Mouse (Mus musculus): ENCODE results near the gene Nfia. TPM values are rescaled to one million over a fixed set of nuclear protein-coding genes. Genes with fewer than 3 reads are reported as not detected.

Nfia gene
- polyA plus RNA-seq, 2 experiments = 51.9 to 71.2 TPM

DNA sequence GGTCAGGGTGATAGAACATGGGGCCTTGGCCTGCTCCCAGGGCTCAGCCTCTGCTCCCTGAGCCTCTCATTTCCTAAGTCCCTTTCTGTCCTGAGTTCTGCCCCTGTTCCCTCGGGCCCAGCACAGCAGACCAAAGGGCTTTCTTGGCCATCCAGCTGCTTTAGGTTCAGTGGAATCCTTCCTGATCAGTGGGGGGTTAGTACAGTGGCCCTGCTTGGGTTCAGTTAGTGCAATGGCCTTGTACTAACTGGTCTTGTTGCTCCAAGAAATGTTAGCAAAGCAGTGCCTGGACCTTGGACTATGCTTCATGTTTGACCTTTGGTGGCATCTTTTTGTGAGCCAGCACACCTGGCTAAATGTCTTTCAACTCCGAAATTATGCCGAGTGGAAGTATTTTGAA lies 66.1 kb downstream of the Nfia start:
- peaks cover 47% of the 10 kb centered on the region for H3K4me1 ChIP-seq (ENCODE audit: control insufficient read depth, insufficient read depth, low read length)
- WGBS = 52% methylated on average over 3 of the region's 3 CpGs

DNA sequence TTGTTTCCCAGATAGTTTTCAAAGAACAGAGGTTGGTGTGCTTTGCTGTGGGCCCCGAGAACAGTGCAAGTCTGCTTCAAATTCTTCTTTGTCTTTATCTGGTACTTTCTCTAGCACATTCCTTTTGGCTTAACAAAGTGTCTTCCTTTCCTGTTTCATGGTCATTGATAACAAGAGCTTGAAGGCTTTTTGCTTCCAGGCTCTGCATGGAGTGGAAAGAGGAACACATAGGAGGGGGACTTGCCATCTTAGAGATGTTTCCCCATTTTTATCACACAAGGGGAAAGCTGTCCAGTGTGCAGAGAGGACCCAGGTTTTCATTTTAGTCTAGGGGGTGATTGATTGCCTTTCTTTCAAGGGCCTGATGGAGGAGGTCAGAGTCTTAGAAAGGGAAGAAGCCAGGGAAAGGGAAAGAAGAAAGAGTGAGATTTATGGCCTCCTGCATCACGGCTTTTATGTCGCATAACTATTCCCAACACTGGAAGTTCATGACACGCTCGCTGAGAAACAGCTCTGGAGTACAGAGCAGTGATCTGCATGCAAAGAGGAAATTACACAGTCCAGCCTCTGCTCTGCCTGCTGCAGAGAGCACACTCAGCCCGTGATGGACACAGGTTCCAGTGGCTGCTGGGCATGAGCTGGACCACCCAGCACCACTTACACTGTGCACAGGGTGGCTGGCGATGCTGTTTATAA lies 67.0 kb downstream of the Nfia start:
- Histone ChIP-seq H3K9ac (ENCODE audit: low read depth, low read length, severe bottlenecking) (no peak overlapping the region), H3K9me3 (ENCODE audit: control insufficient read depth, low read length) (no peaks in the 10 kb centered on the region), H3K27ac (replicated peaks; ENCODE audit: low read depth, low read length) (0 out of 2 replicates have a peak overlapping the region, but pooled peaks have one; percentile 7), H3K36me3 (ENCODE audit: control insufficient read depth, insufficient read depth, low read length) (no peaks in the 10 kb centered on the region; the same call in 1 of the 2 replicates), H3K4me2 (replicated peaks; ENCODE audit: low read depth, low read length, severe bottlenecking) (no peak overlapping the region), H3K4me1 (ENCODE audit: control insufficient read depth, insufficient read depth, low read length) (peaks cover 52% of the 10 kb centered on the region), H3K4me3 (replicated peaks; ENCODE audit: low read length) (no peak overlapping the region), H3K27me3 (ENCODE audit: control insufficient read depth, insufficient read depth, low read length) (no peaks in the 10 kb centered on the region)
- DNase-seq (ENCODE audit: low spot score) (no peak), ATAC-seq (ENCODE audit: low FRiP score, low read depth) (no peak)
- WGBS = 24% methylated on average over 7 of the region's 7 CpGs
- TF ChIP-seq POLR2A (IDR thresholded peaks at IDR 0.05; ENCODE audit: borderline replicate concordance, extremely low read depth, insufficient read depth, insufficient read length) = no peak

More for the DNA sequence above, 66.1 kb downstream of the Nfia start:
- DNase-seq (ENCODE audit: low spot score) = no peak
- H3K4me3 ChIP-seq (replicated peaks; ENCODE audit: low read length) = no peak overlapping the region
- H3K9ac ChIP-seq (ENCODE audit: low read depth, low read length, severe bottlenecking) = no peak overlapping the region
- no peak overlapping the region for H3K27ac ChIP-seq (replicated peaks; ENCODE audit: low read depth, low read length)
- H3K9me3 ChIP-seq (ENCODE audit: control insufficient read depth, low read length) = no peaks in the 10 kb centered on the region
- no peaks in the 10 kb centered on the region for H3K27me3 ChIP-seq (ENCODE audit: control insufficient read depth, insufficient read depth, low read length)
- no peak for TF ChIP-seq POLR2A (IDR thresholded peaks at IDR 0.05; ENCODE audit: borderline replicate concordance, extremely low read depth, insufficient read depth, insufficient read length)
- no peak overlapping the region for H3K4me2 ChIP-seq (replicated peaks; ENCODE audit: low read depth, low read length, severe bottlenecking)
- ATAC-seq (ENCODE audit: low FRiP score, low read depth) = no peak
- H3K36me3 ChIP-seq (ENCODE audit: control insufficient read depth, insufficient read depth, low read length) = no peaks in the 10 kb centered on the region; the same call in 1 of the 2 replicates

DNA sequence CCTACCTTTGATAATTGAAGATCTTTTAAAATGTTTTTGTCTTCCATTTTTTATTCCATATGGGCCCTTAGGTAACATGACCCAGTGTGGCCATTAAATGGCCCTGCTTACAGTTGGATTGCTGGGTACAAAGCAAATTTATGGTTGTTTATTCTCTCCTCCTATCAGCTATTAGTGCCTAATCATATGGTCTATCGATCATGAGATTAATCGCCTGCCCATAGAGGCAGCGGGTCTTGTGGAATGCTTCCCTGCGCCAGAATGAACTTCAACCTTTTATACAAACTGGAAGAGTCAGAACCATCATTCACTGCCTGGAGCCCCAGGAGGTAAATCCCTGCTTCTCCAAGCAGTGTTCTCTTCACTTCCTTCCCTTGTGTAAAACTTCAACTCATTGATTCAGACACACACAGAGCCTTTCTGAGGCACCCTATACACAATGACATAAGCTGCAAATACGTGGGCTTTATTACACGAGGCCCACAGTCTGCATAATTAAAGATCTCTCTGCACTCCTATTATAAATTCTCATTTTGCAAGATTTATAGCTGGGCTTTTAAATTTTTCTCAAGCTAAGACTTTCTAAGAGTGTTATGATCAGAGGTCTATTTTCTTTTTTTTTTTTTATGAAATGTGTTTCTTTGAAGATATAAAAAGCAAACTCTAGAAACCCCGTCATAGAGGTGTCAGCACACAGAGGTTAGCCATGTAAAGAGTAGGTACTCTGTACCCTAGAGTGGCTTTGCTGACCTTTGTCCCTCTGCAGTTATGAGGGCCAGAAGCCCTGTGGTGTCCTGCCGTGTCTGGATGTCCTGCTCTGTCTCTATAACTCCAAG lies 67.9 kb downstream of the Nfia start:
- 57% methylated on average over 8 of the region's 8 CpGs for WGBS
- no peak for DNase-seq (ENCODE audit: low spot score)
- H3K27ac ChIP-seq (replicated peaks; ENCODE audit: low read depth, low read length) = no peak overlapping the region

DNA sequence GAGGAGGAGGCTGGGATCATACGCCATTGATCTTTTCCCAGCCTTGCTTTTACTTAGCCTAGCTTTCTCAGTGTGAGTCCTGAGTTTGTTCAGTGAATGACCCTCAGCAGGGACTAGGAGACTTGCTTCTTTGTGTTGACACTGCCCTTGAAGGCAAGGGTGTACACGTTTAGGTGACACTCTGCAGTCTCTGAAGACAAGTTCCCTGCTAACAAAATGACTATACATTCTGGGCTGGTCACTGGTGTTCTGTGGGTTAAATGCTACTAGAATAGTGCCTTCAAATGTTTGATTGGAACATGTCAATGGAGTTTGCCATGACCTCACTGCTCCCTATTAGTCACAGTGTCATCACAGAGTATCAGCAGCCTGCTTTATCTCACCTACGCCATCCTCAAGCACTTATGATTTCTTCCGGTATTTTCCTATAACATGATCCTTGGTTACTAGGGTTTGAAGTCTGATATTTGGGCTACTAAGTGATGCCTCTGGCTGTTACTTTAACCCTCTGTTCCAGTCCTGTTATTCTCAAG lies 68.6 kb downstream of the Nfia start:
- DNase-seq (ENCODE audit: low spot score) (no peak), ATAC-seq (ENCODE audit: low FRiP score, low read depth) (no peak)
- no peak overlapping the region for H3K4me2 ChIP-seq (replicated peaks; ENCODE audit: low read depth, low read length, severe bottlenecking)
- H3K4me1 ChIP-seq (ENCODE audit: control insufficient read depth, insufficient read depth, low read length) = peaks cover 55% of the 10 kb centered on the region
- no peak for TF ChIP-seq POLR2A (IDR thresholded peaks at IDR 0.05; ENCODE audit: borderline replicate concordance, extremely low read depth, insufficient read depth, insufficient read length)
- WGBS = 75% methylated on average over 4 of the region's 4 CpGs
- no peak overlapping the region for H3K9ac ChIP-seq (ENCODE audit: low read depth, low read length, severe bottlenecking)
- H3K4me3 ChIP-seq (replicated peaks; ENCODE audit: low read length) = no peak overlapping the region
- H3K27ac ChIP-seq (replicated peaks; ENCODE audit: low read depth, low read length) = no peak overlapping the region
- no peaks in the 10 kb centered on the region; the same call in 1 of the 2 replicates for H3K36me3 ChIP-seq (ENCODE audit: control insufficient read depth, insufficient read depth, low read length)
- no peaks in the 10 kb centered on the region for H3K27me3 ChIP-seq (ENCODE audit: control insufficient read depth, insufficient read depth, low read length)
- H3K9me3 ChIP-seq (ENCODE audit: control insufficient read depth, low read length) = no peaks in the 10 kb centered on the region

More for the DNA sequence above, 67.9 kb downstream of the Nfia start:
- Histone ChIP-seq H3K9me3 (ENCODE audit: control insufficient read depth, low read length) (no peaks in the 10 kb centered on the region), H3K4me2 (replicated peaks; ENCODE audit: low read depth, low read length, severe bottlenecking) (no peak overlapping the region), H3K27me3 (ENCODE audit: control insufficient read depth, insufficient read depth, low read length) (no peaks in the 10 kb centered on the region), H3K4me1 (ENCODE audit: control insufficient read depth, insufficient read depth, low read length) (peaks cover 52% of the 10 kb centered on the region), H3K36me3 (ENCODE audit: control insufficient read depth, insufficient read depth, low read length) (no peaks in the 10 kb centered on the region; the same call in 1 of the 2 replicates), H3K4me3 (replicated peaks; ENCODE audit: low read length) (no peak overlapping the region), H3K9ac (ENCODE audit: low read depth, low read length, severe bottlenecking) (no peak overlapping the region)
- TF ChIP-seq POLR2A (IDR thresholded peaks at IDR 0.05; ENCODE audit: borderline replicate concordance, extremely low read depth, insufficient read depth, insufficient read length) = no peak
- no peak for ATAC-seq (ENCODE audit: low FRiP score, low read depth)

DNA sequence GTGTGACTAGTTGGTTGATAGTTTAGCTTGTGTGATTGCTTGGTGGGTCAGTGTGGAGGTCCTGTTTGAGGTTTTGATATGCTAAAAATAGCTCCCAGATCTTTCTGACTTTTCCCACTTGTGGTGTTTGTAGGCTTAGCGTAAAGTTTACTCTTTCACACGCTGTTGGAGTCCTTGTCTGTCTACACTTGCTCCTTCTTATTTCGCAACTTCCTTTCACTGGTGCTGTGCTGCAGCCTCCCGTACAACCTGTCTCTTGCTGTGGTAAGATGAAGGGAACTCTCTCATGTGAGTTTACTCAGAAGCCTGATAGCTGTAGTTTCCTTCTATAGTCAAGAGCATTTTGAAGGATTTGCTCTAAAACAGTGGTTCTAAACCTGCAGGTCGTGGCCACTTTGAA lies 69.2 kb downstream of the Nfia start:
- Histone ChIP-seq H3K27me3 (ENCODE audit: control insufficient read depth, insufficient read depth, low read length) (no peaks in the 10 kb centered on the region), H3K4me2 (replicated peaks; ENCODE audit: low read depth, low read length, severe bottlenecking) (no peak overlapping the region), H3K9ac (ENCODE audit: low read depth, low read length, severe bottlenecking) (no peak overlapping the region), H3K36me3 (ENCODE audit: control insufficient read depth, insufficient read depth, low read length) (no peaks in the 10 kb centered on the region; the same call in 1 of the 2 replicates), H3K4me3 (replicated peaks; ENCODE audit: low read length) (no peak overlapping the region), H3K4me1 (ENCODE audit: control insufficient read depth, insufficient read depth, low read length) (peaks cover 61% of the 10 kb centered on the region), H3K9me3 (ENCODE audit: control insufficient read depth, low read length) (no peaks in the 10 kb centered on the region), H3K27ac (replicated peaks; ENCODE audit: low read depth, low read length) (no peak overlapping the region)
- DNase-seq (ENCODE audit: low spot score) (no peak), ATAC-seq (ENCODE audit: low FRiP score, low read depth) (no peak)
- WGBS = 75% methylated on average over 5 of the region's 5 CpGs
- TF ChIP-seq POLR2A (IDR thresholded peaks at IDR 0.05; ENCODE audit: borderline replicate concordance, extremely low read depth, insufficient read depth, insufficient read length) = no peak

Data from limb, embryonic 14.5 days (tissue).